Mouse (Mus musculus): ENCODE results near the gene Rrp36. TPM values are rescaled to one million over a fixed set of nuclear protein-coding genes. Genes with fewer than 3 reads are reported as not detected.
A peak's percentile ranks its signal among the peaks of the same experiment; 100 is the strongest.

Rrp36 gene
- polyA plus RNA-seq, 1 experiment from 2014 or later, result 64.9 TPM

DNA sequence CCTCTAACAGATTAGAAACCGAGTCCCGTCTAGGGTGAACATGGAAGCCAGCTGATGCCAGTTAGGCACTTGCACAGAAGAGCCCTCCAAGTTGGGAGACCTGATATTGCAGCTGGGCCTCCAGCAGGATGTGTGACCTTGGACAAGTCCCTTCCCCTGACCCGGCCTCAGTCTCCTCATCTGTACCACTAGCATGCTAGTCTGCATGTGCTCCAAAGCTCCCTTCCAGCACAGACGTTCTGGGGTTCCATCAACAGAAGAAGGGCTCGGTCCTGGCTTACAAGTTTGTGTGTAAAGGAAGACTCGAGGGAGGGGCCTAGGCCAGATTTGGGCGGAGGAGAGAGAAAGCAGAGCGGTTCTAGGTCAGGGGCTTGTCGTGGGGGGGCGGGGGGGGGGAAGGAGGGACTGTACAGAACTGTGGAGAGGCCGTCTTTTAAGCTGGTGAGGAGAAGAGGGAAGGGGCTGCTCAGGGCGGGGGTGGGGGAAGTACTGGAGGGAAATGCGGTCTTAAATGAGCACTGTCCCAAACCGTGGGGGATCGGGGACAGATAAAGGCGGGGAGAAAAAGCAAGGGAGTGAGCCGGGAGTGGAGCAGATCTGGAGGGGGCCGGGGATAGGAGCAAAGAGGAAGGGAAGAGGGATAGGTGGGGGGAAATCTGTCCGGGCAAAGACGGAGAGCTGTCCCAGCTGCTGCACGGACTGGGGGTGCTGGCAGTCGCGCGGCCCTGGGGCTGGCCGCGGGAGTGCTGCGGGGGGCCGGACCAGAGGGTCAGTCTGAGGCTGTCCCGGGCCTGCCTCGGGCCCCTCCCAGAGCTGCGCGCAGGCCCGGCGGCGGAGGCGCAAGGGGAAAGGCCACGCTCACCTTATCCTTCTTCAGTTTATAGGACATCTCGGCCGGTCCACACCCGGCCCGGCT is 30.1 kb upstream of the Rrp36 start:
- H3K4me2 ChIP-seq (replicated peaks), result peak overlapping the region; percentile 67
- peak overlapping the region; percentile 85 for H3K9ac ChIP-seq
- peak overlapping the region; percentile 97 for H3K4me3 ChIP-seq (replicated peaks)
- peak overlapping the region; percentile 90 for H3K27ac ChIP-seq (replicated peaks)
- no peaks in the 10 kb centered on the region for H3K9me3 ChIP-seq (replicated peaks)
- H3K4me1 ChIP-seq, result peaks cover 37% of the 10 kb centered on the region
- H3K27me3 ChIP-seq, result no peaks in the 10 kb centered on the region
- ATAC-seq (ENCODE audit: insufficient number of reproducible peaks, low FRiP score, low TSS enrichment, low read depth), result peak; percentile 76
- H3K36me3 ChIP-seq, result peaks cover 8% of the 10 kb centered on the region; the same call in 1 of the 2 replicates
- 4% methylated on average over 31 of the region's 41 CpGs for WGBS

DNA sequence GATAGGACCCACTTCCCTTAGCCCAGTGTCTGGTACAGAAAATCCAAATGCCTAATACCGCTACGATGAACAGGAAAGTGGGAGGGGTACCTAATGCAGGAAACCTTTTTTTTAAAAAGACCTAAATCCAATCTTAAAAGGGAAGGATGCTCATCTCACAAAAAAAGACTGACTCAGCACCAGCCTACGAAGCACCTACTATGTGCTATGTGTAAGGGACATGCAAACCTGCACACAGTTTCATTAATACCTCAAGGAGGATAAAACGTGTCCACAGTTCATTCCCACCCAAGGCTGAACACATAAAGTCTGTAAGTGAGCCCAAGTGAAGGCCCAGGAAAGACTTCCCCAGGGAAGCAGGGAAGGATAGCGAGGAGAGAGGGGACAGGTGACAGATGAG is 28.4 kb upstream of the Rrp36 start:
- Histone ChIP-seq H3K9me3 (replicated peaks) (no peaks in the 10 kb centered on the region), H3K4me2 (replicated peaks) (peak overlapping the region; percentile 67), H3K27ac (replicated peaks) (no peak overlapping the region), H3K27me3 (no peaks in the 10 kb centered on the region), H3K4me3 (replicated peaks) (no peak overlapping the region), H3K36me3 (peaks cover 19% of the 10 kb centered on the region; the same call in 1 of the 2 replicates), H3K9ac (0 out of 2 replicates have a peak overlapping the region, but pooled peaks have one; percentile 9), H3K4me1 (peaks cover 37% of the 10 kb centered on the region)
- ATAC-seq (ENCODE audit: insufficient number of reproducible peaks, low FRiP score, low TSS enrichment, low read depth), result no peak
- 81% methylated on average over 5 of the region's 5 CpGs for WGBS

DNA sequence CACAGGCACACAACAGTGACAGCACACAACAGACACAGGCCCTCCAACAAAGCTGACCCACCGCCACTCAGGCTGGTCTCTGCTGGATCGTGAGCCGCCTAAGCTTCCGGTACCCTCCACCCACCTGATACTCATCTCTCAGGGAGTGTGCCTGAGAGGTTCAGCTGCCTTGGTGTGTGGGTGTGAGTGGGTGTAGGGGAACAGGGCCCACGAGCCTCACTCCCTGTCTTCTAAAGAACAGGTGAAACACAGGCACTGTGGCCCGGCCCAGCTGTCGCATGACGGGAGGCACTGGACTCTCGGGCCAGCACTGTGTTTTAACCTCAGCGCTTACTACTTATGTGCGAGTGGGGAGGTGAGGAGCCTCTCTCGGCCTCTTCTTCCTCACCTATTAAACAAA is 27.9 kb upstream of the Rrp36 start:
- Histone ChIP-seq H3K9ac (no peak overlapping the region), H3K4me1 (peaks cover 37% of the 10 kb centered on the region), H3K27ac (replicated peaks) (no peak overlapping the region; the same call in 1 of the 2 replicates), H3K36me3 (peaks cover 20% of the 10 kb centered on the region; the same call in 1 of the 2 replicates), H3K9me3 (replicated peaks) (no peaks in the 10 kb centered on the region), H3K27me3 (no peaks in the 10 kb centered on the region), H3K4me3 (replicated peaks) (no peak overlapping the region), H3K4me2 (replicated peaks) (no peak overlapping the region)
- no peak for ATAC-seq (ENCODE audit: insufficient number of reproducible peaks, low FRiP score, low TSS enrichment, low read depth)
- 81% methylated on average over 12 of the region's 12 CpGs for WGBS

DNA sequence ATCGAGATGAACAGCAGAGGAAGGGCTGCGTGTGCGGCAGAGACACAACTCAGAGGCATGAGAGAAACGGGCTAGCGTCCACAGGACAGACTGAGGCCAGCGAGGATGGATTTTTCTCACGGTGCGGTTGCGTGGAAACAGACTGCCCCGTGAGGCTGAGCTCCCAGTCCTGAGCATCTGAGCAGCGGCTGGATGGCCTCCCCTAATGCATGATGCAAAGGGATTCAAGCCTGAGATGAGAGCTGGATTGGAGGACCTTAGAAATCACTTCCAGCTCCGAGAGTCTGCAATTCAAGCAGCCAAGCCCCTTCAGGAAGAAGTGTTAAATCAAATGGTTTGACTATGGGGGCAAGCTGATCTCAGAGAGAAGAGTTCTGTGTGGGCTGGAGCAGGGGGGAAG is 27.3 kb upstream of the Rrp36 start:
- WGBS, result 76% methylated on average over 12 of the region's 12 CpGs
- ATAC-seq (ENCODE audit: insufficient number of reproducible peaks, low FRiP score, low TSS enrichment, low read depth), result no peak
- Histone ChIP-seq H3K9ac (no peak overlapping the region), H3K27me3 (no peaks in the 10 kb centered on the region), H3K36me3 (peaks cover 20% of the 10 kb centered on the region; the same call in 1 of the 2 replicates), H3K4me1 (peaks cover 37% of the 10 kb centered on the region), H3K9me3 (replicated peaks) (no peaks in the 10 kb centered on the region), H3K4me3 (replicated peaks) (no peak overlapping the region; the same call in 1 of the 2 replicates), H3K27ac (replicated peaks) (no peak overlapping the region; the same call in 1 of the 2 replicates), H3K4me2 (replicated peaks) (no peak overlapping the region)

- H3K27ac ChIP-seq (replicated peaks), result no peak overlapping the region
- ATAC-seq (ENCODE audit: insufficient number of reproducible peaks, low FRiP score, low TSS enrichment, low read depth), result no peak
- no peak overlapping the region for H3K9ac ChIP-seq
- no peak overlapping the region for H3K4me2 ChIP-seq (replicated peaks)
- no peaks in the 10 kb centered on the region for H3K27me3 ChIP-seq
- peaks cover 31% of the 10 kb centered on the region for H3K4me1 ChIP-seq
- WGBS, result 83% methylated on average over 3 of the region's 3 CpGs
- H3K9me3 ChIP-seq (replicated peaks), result no peaks in the 10 kb centered on the region
- H3K4me3 ChIP-seq (replicated peaks), result no peak overlapping the region
- peaks cover 25% of the 10 kb centered on the region; the same call in 1 of the 2 replicates for H3K36me3 ChIP-seq
These were observed 25.8 kb upstream of the Rrp36 start for GRCm38 (mm10) chr17:46699912-46700311.

DNA sequence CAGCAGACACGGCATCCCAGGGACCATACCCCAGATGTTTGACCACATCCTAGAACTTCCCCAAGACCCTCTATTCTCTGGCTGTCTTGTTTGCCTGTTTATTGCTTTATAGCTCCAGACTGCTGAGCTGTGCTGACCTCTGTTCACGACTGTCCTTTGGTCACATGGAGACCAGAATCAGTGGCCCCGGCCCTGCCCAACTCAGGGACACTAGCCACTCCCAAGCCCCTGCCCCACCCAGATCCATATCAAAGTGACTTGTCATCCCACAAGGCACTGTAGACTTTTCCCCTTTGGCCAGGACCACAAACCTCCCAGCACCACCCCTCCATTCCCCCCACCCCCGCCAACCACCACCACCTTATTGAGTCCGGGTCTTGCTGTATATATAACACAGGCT is 25.1 kb upstream of the Rrp36 start:
- H3K9me3 ChIP-seq (replicated peaks), result no peaks in the 10 kb centered on the region
- ATAC-seq (ENCODE audit: insufficient number of reproducible peaks, low FRiP score, low TSS enrichment, low read depth), result no peak
- H3K9ac ChIP-seq, result no peak overlapping the region
- no peak overlapping the region for H3K27ac ChIP-seq (replicated peaks)
- no peak overlapping the region for H3K4me2 ChIP-seq (replicated peaks)
- no peak overlapping the region for H3K4me3 ChIP-seq (replicated peaks)
- no peaks in the 10 kb centered on the region for H3K27me3 ChIP-seq
- H3K4me1 ChIP-seq, result peaks cover 31% of the 10 kb centered on the region
- peaks cover 25% of the 10 kb centered on the region; the same call in 1 of the 2 replicates for H3K36me3 ChIP-seq
- 80% methylated on average over 5 of the region's 5 CpGs for WGBS

- no peak overlapping the region for H3K4me2 ChIP-seq (replicated peaks)
- no peaks in the 10 kb centered on the region for H3K27me3 ChIP-seq
- ATAC-seq (ENCODE audit: insufficient number of reproducible peaks, low FRiP score, low TSS enrichment, low read depth), result no peak
- no peak overlapping the region for H3K4me3 ChIP-seq (replicated peaks)
- H3K9me3 ChIP-seq (replicated peaks), result no peaks in the 10 kb centered on the region
- H3K4me1 ChIP-seq, result peaks cover 25% of the 10 kb centered on the region
- H3K27ac ChIP-seq (replicated peaks), result no peak overlapping the region
- 82% methylated on average over 6 of the region's 6 CpGs for WGBS
- H3K36me3 ChIP-seq, result peaks cover 25% of the 10 kb centered on the region; the same call in 1 of the 2 replicates
- H3K9ac ChIP-seq, result no peak overlapping the region
These were observed 24.4 kb upstream of the Rrp36 start for GRCm38 (mm10) chr17:46698515-46698914.

- H3K4me2 ChIP-seq (replicated peaks), result no peak overlapping the region
- H3K27ac ChIP-seq (replicated peaks), result no peak overlapping the region
- no peak overlapping the region for H3K4me3 ChIP-seq (replicated peaks)
- H3K4me1 ChIP-seq, result no peaks in the 10 kb centered on the region
- H3K9me3 ChIP-seq (replicated peaks), result no peaks in the 10 kb centered on the region
- no peaks in the 10 kb centered on the region for H3K27me3 ChIP-seq
- H3K36me3 ChIP-seq, result peaks cover 34% of the 10 kb centered on the region
- H3K9ac ChIP-seq, result no peak overlapping the region
- WGBS, result 95% methylated on average over 1 of the region's 1 CpGs
- no peak for ATAC-seq (ENCODE audit: insufficient number of reproducible peaks, low FRiP score, low TSS enrichment, low read depth)
These were observed 20.4 kb upstream of the Rrp36 start for GRCm38 (mm10) chr17:46694517-46695063.

GRCm38 (mm10) chr17:46691390-46691789 is 17.2 kb upstream of the Rrp36 start:
- H3K9me3 ChIP-seq (replicated peaks), result no peaks in the 10 kb centered on the region
- H3K4me1 ChIP-seq, result no peaks in the 10 kb centered on the region
- no peak overlapping the region for H3K4me2 ChIP-seq (replicated peaks)
- WGBS, result 81% methylated on average over 2 of the region's 2 CpGs
- no peak overlapping the region for H3K27ac ChIP-seq (replicated peaks)
- no peak for ATAC-seq (ENCODE audit: insufficient number of reproducible peaks, low FRiP score, low TSS enrichment, low read depth)
- no peak overlapping the region for H3K9ac ChIP-seq
- H3K36me3 ChIP-seq, result peaks cover 37% of the 10 kb centered on the region
- no peak overlapping the region for H3K4me3 ChIP-seq (replicated peaks)
- no peaks in the 10 kb centered on the region for H3K27me3 ChIP-seq

GRCm38 (mm10) chr17:46690665-46691064 is 16.5 kb upstream of the Rrp36 start:
- Histone ChIP-seq H3K9ac (no peak overlapping the region), H3K4me3 (replicated peaks) (no peak overlapping the region), H3K4me1 (no peaks in the 10 kb centered on the region), H3K9me3 (replicated peaks) (no peaks in the 10 kb centered on the region), H3K4me2 (replicated peaks) (no peak overlapping the region), H3K27ac (replicated peaks) (no peak overlapping the region), H3K36me3 (peaks cover 39% of the 10 kb centered on the region), H3K27me3 (no peaks in the 10 kb centered on the region)
- 93% methylated on average over 12 of the region's 12 CpGs for WGBS
- ATAC-seq (ENCODE audit: insufficient number of reproducible peaks, low FRiP score, low TSS enrichment, low read depth), result no peak

DNA sequence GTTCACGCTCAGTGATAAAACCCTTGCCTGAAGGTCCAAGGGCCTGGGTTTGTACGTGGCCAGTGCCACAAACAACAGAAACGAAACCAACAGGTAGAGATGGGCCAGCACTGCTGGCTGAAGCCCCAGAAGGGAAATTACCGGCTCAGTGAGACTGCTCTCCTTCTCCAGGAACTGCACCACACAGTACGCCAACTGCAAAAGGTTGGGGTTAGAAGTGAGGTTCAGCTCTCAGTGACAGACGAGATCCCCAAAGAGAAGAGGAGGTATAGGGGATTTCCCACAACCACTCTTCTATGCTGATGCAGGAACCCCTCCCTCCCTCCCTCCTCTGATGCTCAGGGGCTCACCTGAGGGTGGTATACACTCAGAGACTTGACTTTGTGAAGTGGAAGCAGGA is 11.8 kb upstream of the Rrp36 start:
- Histone ChIP-seq H3K9ac (no peak overlapping the region), H3K36me3 (peaks cover 58% of the 10 kb centered on the region), H3K4me3 (replicated peaks) (no peak overlapping the region), H3K9me3 (replicated peaks) (no peaks in the 10 kb centered on the region), H3K4me2 (replicated peaks) (no peak overlapping the region), H3K27me3 (no peaks in the 10 kb centered on the region), H3K27ac (replicated peaks) (no peak overlapping the region), H3K4me1 (peaks cover 9% of the 10 kb centered on the region)
- ATAC-seq (ENCODE audit: insufficient number of reproducible peaks, low FRiP score, low TSS enrichment, low read depth), result no peak
- WGBS, result 87% methylated on average over 6 of the region's 6 CpGs
